Mouse (Mus musculus): Measurements from ENCODE around the gene Celf2. TPM values are rescaled to one million over a fixed set of nuclear protein-coding genes. Genes with fewer than 3 reads are reported as not detected.

Celf2 gene
- polyA plus RNA-seq, 1 experiment, result 8.9 TPM

- H3K27me3 ChIP-seq (ENCODE audit: control insufficient read depth, insufficient read depth, low read length), result no peaks in the 10 kb centered on the region
- H3K36me3 ChIP-seq (ENCODE audit: control insufficient read depth, insufficient read depth, low read length), result no peaks in the 10 kb centered on the region
- WGBS, result 34% methylated on average over 4 of the region's 4 CpGs
- no peaks in the 10 kb centered on the region for H3K4me1 ChIP-seq (ENCODE audit: control insufficient read depth, insufficient read depth, insufficient read length, low read length)
- H3K27ac ChIP-seq (ENCODE audit: insufficient read depth, low read depth, low read length), result no peak overlapping the region
- TF ChIP-seq CTCF (IDR thresholded peaks at IDR 0.05; ENCODE audit: extremely low read depth, insufficient read length, insufficient replicate concordance, low read depth, low read length) (no peak), POLR2A (IDR thresholded peaks at IDR 0.05; ENCODE audit: low read depth, low read length) (no peak)
- H3K4me3 ChIP-seq (ENCODE audit: low read depth, low read length), result no peak overlapping the region
Measured at GRCm38 (mm10) chr2:7083489-7084090, 425.8 kb downstream of the Celf2 start.

GRCm38 (mm10) chr2:7082376-7083025 is 426.9 kb downstream of the Celf2 start:
- no peaks in the 10 kb centered on the region for H3K4me1 ChIP-seq (ENCODE audit: control insufficient read depth, insufficient read depth, insufficient read length, low read length)
- no peaks in the 10 kb centered on the region for H3K27me3 ChIP-seq (ENCODE audit: control insufficient read depth, insufficient read depth, low read length)
- H3K36me3 ChIP-seq (ENCODE audit: control insufficient read depth, insufficient read depth, low read length), result no peaks in the 10 kb centered on the region
- peak overlapping the region; percentile 61 for H3K27ac ChIP-seq (ENCODE audit: insufficient read depth, low read depth, low read length)
- WGBS, result 83% methylated on average over 9 of the region's 9 CpGs
- no peak overlapping the region for H3K4me3 ChIP-seq (ENCODE audit: low read depth, low read length)
- TF ChIP-seq POLR2A (IDR thresholded peaks at IDR 0.05; ENCODE audit: low read depth, low read length) (no peak), CTCF (IDR thresholded peaks at IDR 0.05; ENCODE audit: extremely low read depth, insufficient read length, insufficient replicate concordance, low read depth, low read length) (no peak)

GRCm38 (mm10) chr2:7080794-7081783 is 428.3 kb downstream of the Celf2 start:
- 17% methylated on average over 28 of the region's 28 CpGs for WGBS
- TF ChIP-seq POLR2A (IDR thresholded peaks at IDR 0.05; ENCODE audit: low read depth, low read length), result no peak
- TF ChIP-seq CTCF (IDR thresholded peaks at IDR 0.05; ENCODE audit: extremely low read depth, insufficient read length, insufficient replicate concordance, low read depth, low read length), result no peak
- H3K27ac ChIP-seq (ENCODE audit: insufficient read depth, low read depth, low read length), result peak overlapping the region; percentile 35
- no peaks in the 10 kb centered on the region for H3K36me3 ChIP-seq (ENCODE audit: control insufficient read depth, insufficient read depth, low read length)
- H3K4me3 ChIP-seq (ENCODE audit: low read depth, low read length), result peak overlapping the region; percentile 56
- no peaks in the 10 kb centered on the region for H3K27me3 ChIP-seq (ENCODE audit: control insufficient read depth, insufficient read depth, low read length)
- no peaks in the 10 kb centered on the region for H3K4me1 ChIP-seq (ENCODE audit: control insufficient read depth, insufficient read depth, insufficient read length, low read length)

- Histone ChIP-seq H3K4me3 (ENCODE audit: low read depth, low read length) (no peak overlapping the region), H3K36me3 (ENCODE audit: control insufficient read depth, insufficient read depth, low read length) (no peaks in the 10 kb centered on the region), H3K27me3 (ENCODE audit: control insufficient read depth, insufficient read depth, low read length) (no peaks in the 10 kb centered on the region), H3K27ac (ENCODE audit: insufficient read depth, low read depth, low read length) (no peak overlapping the region), H3K4me1 (ENCODE audit: control insufficient read depth, insufficient read depth, insufficient read length, low read length) (no peaks in the 10 kb centered on the region)
- TF ChIP-seq POLR2A (IDR thresholded peaks at IDR 0.05; ENCODE audit: low read depth, low read length), result no peak
- TF ChIP-seq CTCF (IDR thresholded peaks at IDR 0.05; ENCODE audit: extremely low read depth, insufficient read length, insufficient replicate concordance, low read depth, low read length), result no peak
- 43% methylated on average over 7 of the region's 7 CpGs for WGBS
Measured at GRCm38 (mm10) chr2:7080086-7080485, 429.3 kb downstream of the Celf2 start.

GRCm38 (mm10) chr2:7079390-7079789 is 430.0 kb downstream of the Celf2 start:
- Histone ChIP-seq H3K4me1 (ENCODE audit: control insufficient read depth, insufficient read depth, insufficient read length, low read length) (no peaks in the 10 kb centered on the region), H3K27me3 (ENCODE audit: control insufficient read depth, insufficient read depth, low read length) (no peaks in the 10 kb centered on the region), H3K27ac (ENCODE audit: insufficient read depth, low read depth, low read length) (no peak overlapping the region), H3K36me3 (ENCODE audit: control insufficient read depth, insufficient read depth, low read length) (no peaks in the 10 kb centered on the region), H3K4me3 (ENCODE audit: low read depth, low read length) (no peak overlapping the region)
- TF ChIP-seq POLR2A (IDR thresholded peaks at IDR 0.05; ENCODE audit: low read depth, low read length) (no peak), CTCF (IDR thresholded peaks at IDR 0.05; ENCODE audit: extremely low read depth, insufficient read length, insufficient replicate concordance, low read depth, low read length) (no peak)
- WGBS, result 89% methylated on average over 2 of the region's 2 CpGs

- Histone ChIP-seq H3K4me1 (ENCODE audit: control insufficient read depth, insufficient read depth, insufficient read length, low read length) (no peaks in the 10 kb centered on the region), H3K4me3 (ENCODE audit: low read depth, low read length) (no peak overlapping the region), H3K27me3 (ENCODE audit: control insufficient read depth, insufficient read depth, low read length) (no peaks in the 10 kb centered on the region), H3K27ac (ENCODE audit: insufficient read depth, low read depth, low read length) (no peak overlapping the region), H3K36me3 (ENCODE audit: control insufficient read depth, insufficient read depth, low read length) (no peaks in the 10 kb centered on the region)
- 77% methylated on average over 3 of the region's 3 CpGs for WGBS
- no peak for TF ChIP-seq CTCF (IDR thresholded peaks at IDR 0.05; ENCODE audit: extremely low read depth, insufficient read length, insufficient replicate concordance, low read depth, low read length)
- no peak for TF ChIP-seq POLR2A (IDR thresholded peaks at IDR 0.05; ENCODE audit: low read depth, low read length)
Measured at GRCm38 (mm10) chr2:7073730-7074129, 435.6 kb downstream of the Celf2 start.
